Mouse (Mus musculus) heart, adult 11 months (tissue): ENCODE results near the gene Sostdc1.

Experiments used
- DNase-seq: peaks from one replicate; pipeline ENCODE4 v3.0.0; 2022

Sostdc1 gene

DNA sequence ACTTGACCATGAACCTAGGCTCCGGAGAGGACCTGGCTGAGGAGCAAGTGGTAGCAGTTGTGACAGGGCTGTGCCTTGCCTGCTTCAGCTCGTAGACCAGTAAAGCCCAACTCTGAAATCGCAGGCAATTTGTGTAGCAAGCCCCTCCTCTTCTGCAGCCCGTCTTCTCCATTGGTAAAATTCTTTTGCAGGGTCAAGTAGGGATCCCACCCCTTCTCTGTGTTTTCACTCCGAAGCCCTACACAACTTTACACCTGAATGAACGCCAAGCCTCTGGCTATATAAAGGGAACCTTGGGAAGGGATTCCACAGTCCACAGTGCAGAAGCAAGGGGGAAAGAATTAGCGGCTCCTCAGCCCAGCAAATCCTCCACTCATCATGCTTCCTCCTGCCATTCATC lies at the start of gene Sostdc1:
Gene Sostdc1 (plus strand): TSS at position 224 of the 400 bp plus-strand sequence.
- no peak for DNase-seq

- no peak for DNase-seq
These were observed 46.2 kb upstream of the Sostdc1 start for GRCm38 (mm10) chr12:36267670-36268246.

GRCm38 (mm10) chr12:36274823-36275222 lies 39.1 kb upstream of the Sostdc1 start:
- DNase-seq, result no peak

- DNase-seq, result peak; percentile 93
These were observed 24.3 kb upstream of the Sostdc1 start for GRCm38 (mm10) chr12:36289634-36290033.

DNA sequence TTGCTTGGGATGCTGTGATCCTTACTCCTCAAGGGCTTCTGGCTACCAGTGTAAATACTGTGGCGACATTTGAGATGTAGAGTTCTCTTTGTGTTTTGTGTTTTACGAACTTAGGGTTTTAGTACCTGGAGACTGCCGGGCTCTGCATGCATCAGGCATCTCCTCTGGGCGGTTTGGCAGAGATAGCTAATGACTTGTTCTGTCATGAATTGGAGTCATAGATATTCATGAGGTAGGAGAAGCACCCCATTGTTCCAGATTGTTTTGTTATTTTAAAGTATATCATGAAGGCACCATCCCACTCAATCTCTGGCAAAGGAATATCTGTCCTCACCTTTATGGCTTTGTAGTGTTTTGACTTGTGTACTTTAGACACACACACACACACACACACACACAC lies 23.5 kb upstream of the Sostdc1 start:
- DNase-seq, result no peak

GRCm38 (mm10) chr12:36291346-36291745 lies 22.6 kb upstream of the Sostdc1 start:
- DNase-seq, result peak; percentile 46

DNA sequence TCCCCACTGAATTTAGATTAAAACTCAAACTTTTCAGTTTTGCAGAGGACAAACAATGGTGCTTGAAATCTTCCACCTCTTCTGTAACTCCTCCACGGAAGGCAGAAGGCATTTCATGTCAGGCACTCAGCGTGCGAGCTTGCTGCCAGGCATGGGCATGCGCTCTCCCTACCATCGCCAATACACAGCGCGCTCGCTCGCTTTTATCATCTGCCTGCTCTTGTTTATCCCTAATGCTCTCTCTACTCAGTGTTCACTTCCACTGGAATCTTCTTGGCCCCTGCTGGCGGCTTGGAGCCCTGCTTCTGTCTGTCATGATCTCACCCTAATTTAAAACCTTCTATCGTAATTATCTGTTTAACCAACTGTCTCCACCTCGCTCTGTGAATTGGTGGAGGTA lies 11.6 kb upstream of the Sostdc1 start:
- no peak for DNase-seq

GRCm38 (mm10) chr12:36302905-36303642 lies 10.9 kb upstream of the Sostdc1 start:
- no peak for DNase-seq

DNA sequence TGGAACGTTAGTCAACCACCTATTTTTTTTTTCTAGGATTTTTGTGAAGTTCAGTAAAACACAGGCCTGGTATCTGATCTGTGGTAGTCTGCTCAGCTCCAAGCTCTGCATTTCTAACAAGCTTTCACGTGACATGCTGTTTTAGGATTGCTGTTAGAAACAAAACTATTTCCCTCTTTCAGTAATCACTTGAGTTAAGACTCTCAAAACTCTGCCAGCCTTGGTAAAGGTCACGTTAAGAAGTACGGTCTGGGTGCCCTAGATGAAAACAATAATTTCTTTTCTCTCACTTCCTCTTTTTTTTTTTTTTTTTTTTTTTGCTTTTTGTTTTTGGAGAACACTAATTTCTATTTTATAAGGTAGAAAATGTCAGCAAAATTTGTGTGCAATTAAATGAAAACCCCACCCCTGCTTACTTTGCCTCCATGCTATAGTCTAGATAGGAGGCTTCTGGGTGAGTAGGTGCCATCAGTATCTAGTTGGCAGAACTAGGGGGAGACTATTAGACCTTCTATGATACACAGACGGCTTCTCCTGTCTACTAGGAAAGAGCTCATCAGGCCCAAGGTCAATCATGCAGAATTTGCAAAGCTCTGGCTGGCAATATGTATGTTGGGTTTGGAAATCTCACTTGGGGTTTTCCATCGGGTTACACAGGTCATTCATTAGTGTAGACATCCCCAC lies 5.1 kb upstream of the Sostdc1 start:
- DNase-seq, result no peak

- no peak for DNase-seq
These were observed 924 bp upstream of the Sostdc1 start for GRCm38 (mm10) chr12:36313015-36313414.

- no peak for DNase-seq
These were observed 507 bp downstream of the Sostdc1 start for GRCm38 (mm10) chr12:36314446-36314845.

GRCm38 (mm10) chr12:36315527-36315926 lies 1.6 kb downstream of the Sostdc1 start:
- no peak for DNase-seq

DNA sequence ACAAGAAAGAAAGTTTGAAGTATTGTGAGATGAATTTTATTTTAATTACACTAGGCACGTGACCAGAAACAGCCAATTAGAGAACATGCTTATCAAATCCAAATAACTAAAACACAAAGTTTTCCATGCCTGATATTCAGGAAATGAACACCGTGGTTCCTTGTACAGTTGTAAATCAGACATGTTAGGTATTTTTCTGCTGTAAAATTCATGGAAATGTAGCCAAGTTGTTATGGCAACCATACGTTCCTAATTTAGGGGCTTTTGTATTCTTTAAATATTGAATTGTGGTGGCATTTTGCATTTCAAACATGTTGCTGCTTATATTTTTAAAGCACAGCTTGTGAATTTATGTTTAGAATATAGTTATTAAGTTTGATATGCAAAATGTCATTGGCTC lies 2.1 kb downstream of the Sostdc1 start:
- no peak for DNase-seq

- peak; percentile 89 for DNase-seq
These were observed 3.3 kb downstream of the Sostdc1 start for GRCm38 (mm10) chr12:36317036-36317819.

- no peak for DNase-seq
These were observed 3.8 kb downstream of the Sostdc1 start for GRCm38 (mm10) chr12:36317820-36318135.

GRCm38 (mm10) chr12:36326101-36326521 lies 12.2 kb downstream of the Sostdc1 start:
- no peak for DNase-seq

DNA sequence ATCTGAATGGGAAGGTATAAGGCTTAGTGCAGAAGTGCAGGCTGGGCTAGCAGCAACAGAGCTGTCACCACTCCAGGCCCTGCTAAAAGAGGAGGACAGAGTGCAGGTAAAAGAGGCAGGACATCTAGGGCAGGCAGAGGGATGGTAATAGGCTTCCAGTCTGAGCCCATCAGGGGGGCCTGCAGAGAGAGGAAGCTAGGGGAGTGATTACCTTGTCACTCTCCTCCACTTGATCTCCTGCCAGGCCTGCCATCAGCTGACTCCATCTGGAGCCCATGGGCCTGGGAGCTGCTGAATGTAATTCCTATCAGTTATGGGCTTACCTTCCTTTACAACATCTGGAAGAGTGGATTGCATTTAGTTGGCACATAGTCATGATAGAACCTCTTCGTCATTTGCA lies 18.7 kb downstream of the Sostdc1 start:
- DNase-seq, result no peak

GRCm38 (mm10) chr12:36333837-36334281 lies 19.9 kb downstream of the Sostdc1 start:
- no peak for DNase-seq

GRCm38 (mm10) chr12:36344131-36344530 lies 30.2 kb downstream of the Sostdc1 start:
- DNase-seq, result no peak

DNA sequence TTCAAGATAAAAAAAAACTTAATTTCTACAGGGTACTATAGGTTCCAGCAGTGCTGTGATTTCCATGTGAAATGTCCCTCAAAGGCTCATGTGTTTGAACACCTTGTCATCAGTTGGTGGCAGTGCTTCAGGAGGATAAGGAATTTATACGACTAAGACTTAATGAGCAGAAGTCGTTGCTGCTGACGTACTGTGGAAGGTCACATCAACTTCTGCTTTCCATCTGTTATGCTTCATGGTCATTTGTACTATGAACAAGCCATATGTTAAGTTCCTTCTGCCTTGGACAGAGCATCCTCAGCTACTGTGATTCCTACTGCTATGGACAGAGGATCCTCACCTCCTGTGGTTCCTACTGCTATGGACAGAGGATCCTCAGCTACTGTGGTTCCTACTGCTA lies 46.1 kb downstream of the Sostdc1 start:
- peak; percentile 27 for DNase-seq

GRCm38 (mm10) chr12:36360693-36361092 lies 46.8 kb downstream of the Sostdc1 start:
- peak; percentile 40 for DNase-seq

GRCm38 (mm10) chr12:36364013-36364412 lies 50.1 kb downstream of the Sostdc1 start:
- no peak for DNase-seq
